Mouse (Mus musculus) right cerebral cortex, postnatal 36 days (tissue): ENCODE measurements around the gene Mllt10.

ENCODE experiments used
- DNase-seq, 2 experiments: peaks; one replicate each; pipeline ENCODE4 v3.0.0; 2022; ENCODE audit warnings: low spot score in 2 of 2, mixed read lengths in 1 of 2

The Mllt10 gene

DNA sequence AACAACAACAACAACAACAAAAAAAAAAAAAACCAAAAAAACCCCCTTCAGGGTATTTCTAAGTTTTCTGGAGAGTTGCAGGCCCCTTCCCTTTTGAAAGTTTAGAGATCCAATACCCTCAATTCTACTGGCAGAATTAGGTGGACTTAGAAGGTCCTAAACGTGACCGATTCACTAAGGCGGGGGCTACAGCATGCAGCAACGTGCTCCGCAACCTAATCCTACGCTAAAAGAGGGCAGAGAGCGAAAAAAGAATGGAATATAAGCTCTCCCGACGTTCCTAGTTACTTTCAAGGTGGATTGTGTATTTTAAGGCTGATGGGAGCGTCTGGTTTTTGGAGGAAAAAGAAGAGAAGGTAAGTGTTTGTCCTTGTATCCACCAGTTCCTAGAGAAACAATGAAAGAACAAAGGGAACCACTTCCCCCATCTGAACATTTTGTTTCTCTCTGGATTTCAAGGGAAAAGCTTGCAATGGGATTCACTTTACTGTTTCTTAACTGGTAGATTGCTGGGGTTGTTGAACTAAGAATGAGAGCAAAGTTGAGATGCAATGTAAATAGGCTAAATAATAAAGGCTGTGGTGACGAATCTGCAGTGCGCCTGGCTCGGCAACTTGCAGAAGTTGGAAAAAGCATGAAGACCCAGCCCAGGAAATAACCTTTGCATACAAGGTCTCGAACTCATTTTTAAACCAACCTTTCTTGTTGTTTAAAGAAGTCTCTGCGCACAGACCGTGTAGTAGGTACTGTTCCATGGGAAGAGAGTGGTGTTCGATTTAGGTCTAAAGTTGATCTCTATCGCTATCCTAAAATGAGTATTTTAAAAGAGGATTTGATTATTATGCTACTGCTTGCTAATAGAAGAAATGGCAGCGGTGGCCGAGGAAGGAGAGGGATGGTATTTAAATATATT lies at the start of gene Mllt10:
Gene Mllt10 (plus strand): TSS at position 222 of the 913 bp plus-strand sequence.
- no peak for DNase-seq

DNA sequence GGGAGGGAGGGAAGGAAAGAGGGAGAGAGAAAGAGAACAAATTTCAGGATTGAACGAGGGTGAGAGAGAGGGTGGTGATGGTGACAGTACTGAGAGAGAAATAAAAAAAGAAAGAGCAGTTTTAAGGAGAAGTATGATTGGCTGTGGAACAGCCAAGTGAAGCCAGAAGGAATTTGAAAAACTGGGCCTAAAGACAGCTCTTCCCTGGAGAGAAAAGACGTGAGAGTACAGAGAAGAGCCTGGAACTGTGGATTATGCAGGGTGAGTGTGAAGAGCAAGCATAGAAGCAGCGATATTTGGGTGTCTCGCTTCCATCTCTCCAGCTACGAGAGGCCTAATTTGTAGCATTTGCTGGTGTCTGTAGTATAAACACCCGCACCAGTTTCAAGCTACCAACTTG lies 43.8 kb upstream of the Mllt10 start:
- DNase-seq, result no peak

DNA sequence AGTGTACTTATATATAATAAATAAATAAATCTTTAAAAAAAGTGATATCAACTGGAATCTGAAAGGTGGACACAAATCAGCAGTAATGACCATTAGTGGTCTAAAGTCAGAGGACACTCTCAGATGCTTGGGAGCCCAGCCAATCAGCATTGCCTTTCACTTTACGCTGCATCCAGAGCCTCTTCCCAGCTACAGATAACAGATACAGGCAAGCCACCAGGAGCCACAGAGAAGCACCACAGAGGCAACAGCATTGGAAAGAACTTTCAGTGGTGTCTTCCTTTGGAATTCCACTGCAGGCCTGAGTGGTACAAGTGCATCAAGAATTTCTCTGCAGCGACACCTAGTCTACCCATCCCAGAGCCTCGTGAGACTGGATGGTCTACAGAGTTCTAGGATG lies 42.2 kb upstream of the Mllt10 start:
- DNase-seq, result no peak

DNA sequence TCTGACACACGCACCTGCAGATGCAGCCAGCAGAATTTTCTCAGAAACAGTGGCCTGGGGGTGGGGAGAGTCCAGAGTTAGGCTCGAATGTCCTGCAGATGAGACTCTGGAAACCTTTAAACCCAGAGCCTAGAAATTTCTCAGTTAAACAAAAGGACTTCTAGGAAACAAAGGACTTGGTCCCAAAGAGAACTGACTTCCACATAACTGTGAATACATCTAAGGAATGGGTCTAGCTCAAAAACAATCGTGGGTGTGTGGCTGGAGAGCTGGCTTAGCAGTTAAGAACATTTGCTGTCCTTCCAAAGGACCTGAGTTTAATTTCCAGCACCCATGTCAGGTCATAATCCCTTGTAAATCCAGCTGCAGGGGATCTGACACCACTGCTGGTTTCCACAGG lies 39.5 kb upstream of the Mllt10 start:
- no peak for DNase-seq

DNA sequence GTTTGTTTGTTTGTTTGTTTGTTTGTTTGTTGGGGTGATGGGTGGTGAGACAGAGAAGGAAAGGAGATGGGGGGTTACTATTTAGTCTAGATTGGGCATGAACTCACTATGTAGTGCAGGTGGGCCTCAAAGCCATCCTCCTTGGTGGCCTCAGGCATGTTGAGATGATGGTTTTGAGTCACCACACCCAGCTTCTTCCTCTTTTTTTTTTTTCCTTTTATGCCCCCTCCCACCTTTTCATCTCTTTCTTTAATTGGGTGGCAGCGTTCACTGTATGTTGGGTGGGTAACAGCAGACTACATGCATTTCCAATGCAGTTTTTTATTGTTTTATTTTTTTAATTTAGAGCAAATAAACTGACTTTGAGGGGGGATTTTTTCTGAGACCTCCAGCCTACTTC lies 38.4 kb upstream of the Mllt10 start:
- DNase-seq, result no peak

DNA sequence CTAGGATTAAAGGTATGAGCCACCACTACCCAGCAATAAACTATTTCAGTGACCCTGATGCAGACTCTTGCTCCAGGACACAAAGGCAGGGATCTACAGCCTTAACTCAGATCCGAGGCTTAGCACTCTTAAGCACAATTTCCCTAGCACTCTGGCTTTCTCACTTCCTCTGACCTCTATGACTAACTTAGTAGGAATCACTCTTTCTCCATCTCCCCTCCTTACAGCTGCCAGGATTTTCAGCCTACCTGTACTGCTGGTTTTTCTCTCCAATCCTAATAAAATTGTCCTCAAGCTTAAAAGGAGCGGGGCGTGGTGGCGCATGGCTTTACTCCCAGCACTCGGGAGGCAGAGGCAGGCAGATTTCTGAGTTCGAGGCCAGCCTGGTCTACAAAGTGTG lies 37.7 kb upstream of the Mllt10 start:
- no peak for DNase-seq

DNA sequence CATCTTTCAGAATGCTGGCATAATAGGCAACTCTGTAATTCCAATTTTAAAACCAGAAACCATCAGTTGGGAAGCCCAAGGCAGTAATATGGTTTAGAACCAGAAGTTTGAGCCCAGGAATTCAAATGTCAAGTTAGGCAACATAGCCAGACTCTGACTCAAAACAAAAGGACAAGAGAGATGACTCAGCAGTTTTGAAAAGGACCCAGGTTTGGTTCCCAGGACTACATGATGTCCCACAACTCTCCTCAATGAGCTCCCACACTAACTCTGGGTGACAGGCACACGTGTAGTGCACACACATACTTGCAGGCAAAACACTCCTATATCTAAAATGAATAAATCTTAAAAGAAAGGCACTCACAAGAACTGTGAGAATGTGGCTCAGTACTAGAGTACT lies 35.9 kb upstream of the Mllt10 start:
- DNase-seq, result no peak

DNA sequence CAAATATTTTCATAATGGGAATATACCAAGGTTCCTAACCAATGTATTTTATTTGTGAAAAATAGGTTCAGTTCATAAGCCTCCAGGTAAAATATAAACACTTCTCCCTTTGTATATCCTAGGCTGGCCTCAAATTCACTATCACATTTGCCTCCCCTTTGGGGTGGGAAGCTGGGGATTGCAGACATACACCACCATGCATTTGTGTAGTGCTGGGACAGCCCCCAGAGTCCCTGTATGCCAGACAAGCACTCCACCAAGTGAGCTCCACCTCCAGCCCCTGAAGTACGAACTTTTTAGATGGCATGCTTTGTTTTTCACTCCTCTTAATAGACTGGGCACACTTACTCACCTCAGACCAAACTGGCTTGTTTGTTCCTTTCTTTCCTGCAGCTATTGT lies 32.2 kb upstream of the Mllt10 start:
- no peak for DNase-seq

DNA sequence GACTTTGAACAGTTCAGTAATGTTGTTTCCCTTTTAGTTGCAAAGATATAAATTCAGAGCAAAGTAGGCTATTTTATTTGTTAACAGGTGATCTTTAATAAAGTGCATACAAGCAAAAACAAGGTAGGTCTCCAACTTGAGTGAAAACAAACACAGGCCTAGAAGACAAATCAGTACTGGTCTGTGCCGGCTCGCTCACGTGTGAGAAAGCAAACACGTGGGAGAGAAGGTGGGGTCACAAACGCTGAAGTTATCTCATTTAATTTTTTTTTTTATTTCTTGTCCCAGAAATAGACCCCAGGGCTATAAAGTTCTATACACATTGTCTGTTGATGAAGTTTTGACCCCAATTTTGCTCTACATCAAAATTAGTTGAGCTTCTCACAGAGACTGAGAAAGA lies 29.9 kb upstream of the Mllt10 start:
- no peak for DNase-seq

DNA sequence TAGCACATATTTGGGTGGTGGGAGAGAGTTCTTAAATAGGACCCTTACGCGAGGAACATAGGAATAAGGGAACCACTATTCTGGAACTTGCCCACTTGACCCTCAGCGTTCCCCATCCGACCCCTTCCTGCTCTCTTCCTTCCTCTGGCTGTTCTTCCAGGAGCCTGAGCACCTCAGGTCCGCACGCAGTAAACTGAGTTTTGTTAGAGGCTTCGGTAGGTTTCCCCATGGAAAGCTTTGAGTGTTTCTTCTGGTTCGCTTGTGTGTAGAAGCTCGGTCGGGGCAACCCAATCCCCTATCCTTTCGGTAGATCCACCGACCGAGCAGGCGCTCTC lies 29.3 kb upstream of the Mllt10 start:
- no peak for DNase-seq

DNA sequence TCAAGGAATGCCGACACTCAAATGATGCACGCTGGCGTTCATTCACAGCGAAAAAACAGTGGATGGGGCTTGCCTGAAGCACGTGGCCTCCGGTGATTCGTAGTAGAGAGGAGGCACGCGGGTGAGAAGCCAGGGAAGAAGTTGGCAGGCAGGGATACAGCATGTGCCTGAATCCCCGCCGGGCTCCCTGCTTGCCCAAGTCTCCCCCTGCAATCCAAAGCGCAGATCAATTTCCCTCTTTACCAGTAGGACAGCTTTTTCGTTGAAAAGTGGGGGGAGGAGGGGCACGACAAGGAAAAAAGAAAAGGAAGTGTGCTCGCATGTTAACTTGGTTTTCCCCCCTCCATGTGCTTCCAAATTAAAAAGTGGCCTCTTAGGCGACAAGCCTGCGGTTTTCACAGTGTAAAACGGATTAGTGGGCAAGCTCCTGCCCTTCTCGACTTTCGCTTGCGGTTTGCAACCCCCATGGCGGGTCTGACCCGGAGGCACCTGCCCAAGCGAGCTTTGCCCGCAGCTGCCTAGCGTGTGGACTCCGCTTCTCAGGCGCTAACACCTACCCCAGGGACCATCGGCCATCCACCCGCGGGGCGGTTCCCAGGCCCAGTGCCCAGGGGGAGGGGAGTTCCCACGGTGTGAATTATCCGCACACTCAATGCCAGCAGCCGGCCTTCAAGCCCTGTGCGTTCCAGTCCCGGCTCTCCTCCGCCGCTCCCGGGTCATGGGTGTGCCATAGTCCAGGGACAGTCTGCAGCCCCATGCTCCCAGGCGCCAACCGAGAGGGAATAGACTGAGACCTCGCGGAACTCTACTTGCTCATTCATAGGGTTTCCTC lies 28.7 kb upstream of the Mllt10 start:
- DNase-seq, result peak; percentile 22 to 42

DNA sequence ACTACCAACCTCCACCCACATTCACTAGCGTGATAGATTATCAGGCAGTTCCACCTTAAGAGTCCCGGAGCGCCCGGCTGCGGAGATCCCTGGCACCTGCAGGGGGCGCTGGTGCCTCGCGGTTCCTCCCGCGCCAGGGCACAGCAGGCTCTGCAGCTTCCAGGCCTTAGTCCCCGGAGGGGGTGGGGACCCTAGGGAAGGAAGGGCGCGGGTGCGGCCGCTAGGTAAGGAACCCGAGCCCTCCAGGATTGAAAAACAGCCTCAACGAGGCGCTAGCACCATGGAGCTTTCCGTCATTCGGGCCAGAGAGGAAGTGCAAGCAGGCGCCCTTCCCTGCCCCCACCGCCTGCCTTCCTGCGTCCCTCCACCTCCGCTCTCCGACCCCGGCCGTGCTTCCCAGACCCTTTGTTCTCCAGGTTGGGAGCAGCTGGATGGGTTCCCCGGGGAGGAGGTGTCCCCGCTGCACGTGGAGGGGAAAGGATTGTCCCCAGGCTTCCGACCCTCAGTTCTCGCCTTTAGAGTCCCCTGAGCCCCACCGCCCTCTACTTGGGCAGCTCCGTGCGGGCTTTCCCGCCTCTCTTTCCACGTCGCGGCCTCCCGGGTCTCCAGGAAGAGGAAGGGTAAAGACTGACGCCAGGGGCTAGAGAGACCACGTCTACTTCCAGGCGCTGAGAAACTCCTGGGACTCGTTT lies 27.4 kb upstream of the Mllt10 start:
- peak; percentile 90 to 91 for DNase-seq

DNA sequence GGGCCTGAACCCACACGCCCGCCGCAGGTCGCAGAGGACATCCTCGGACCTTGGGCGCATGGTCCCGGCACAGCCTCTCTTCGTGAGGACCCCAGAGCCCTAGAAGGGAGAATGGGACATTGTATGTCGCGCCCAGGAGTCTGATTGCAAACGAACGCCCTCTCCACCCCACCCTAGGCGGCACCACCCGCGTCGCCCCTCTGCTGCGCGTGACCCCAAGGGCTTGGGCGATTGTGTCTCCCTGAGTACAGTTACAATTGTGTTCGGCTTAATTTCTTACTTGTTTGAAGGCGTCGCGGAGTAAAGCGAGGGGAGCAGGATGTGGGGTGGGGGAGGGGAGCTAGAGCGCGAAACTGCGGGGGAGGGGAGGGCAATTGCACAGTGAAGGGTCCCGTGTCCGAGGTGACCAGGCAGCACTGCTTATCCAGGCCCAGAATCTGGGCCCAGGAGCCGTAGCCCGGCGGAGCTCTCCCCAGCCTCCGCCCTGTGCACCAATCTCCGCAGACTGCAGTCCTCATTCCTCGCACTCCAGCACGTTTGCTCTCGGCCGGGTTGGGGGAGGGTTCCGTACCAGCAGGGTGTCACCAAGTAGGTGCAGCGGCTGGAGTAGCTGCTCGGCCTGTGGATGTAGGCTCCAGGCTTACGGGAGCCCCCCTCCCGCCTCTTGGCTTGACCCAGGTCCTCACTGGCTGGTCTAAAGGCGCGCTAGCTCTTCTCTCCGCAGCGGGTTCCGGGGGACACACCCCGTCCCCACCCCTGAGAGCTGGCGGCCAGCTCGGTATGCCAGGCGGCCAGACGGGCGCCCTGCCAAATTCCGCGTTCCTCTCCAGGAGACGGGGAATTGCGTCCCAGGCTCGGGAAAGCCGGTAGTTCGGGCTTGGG lies 26.7 kb upstream of the Mllt10 start:
- DNase-seq, result peak; percentile 65 to 76

DNA sequence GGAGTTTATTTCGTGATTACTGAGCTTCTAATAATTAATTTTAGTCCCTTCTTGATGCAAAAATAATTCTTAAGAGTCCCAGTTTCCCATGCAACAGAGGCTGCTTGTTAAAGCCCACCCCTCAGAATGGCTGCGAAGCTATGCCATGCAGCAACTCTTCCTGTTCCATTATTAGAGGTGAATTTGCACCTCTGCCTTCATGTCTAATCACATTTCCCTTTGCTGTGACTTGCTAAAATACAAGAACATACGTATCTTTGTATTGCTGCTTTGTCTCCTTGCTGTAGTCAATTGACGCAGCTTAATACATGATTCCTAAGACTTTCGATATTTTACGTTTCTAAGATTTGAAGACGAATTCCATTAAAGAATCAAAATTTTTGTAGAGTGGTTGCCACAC lies 25.4 kb upstream of the Mllt10 start:
- DNase-seq, result no peak

DNA sequence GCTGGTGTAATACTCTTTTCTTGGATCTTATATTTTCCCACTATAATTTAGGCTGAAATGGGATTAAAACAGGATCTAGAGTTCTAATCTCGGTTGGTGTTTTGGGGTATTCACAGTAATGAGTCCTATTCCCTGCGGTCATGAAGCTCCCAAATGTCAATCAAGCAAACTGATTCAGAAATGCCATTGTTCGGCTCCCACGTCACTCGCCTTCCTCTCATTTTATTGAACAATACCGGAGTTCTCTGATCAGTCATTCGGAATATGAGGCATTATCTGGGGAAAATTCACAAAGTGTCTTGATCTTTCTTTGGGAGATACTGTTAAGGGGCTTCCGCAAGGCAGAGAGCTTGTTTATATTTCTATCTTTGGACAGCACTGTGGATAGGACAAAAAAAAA lies 24.5 kb upstream of the Mllt10 start:
- DNase-seq, result no peak

DNA sequence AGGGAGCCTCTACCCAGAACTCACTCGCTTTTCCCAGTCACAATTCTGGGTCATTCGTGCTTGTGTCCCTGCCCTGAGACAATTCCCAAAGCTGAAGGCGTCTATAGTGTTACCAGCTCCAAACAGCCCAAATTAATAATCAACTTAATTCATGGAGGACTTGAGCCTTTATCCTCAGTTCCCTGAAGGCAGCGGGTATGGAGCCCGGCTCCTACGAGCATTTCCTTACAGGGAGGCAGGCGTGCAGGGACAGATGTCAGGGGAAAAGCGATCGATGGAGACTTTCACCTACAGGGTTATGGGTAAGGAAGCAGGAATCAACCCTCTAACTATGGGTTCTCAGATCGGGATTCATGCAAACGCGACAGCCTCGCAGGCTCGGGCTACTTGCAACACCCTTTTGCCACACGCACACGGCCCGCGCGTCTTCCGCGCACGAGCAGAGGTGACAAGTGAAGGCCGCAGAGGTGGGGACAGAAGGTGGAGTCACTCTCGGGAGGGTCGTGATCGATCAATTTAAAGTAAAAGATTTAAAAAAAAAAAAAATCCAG lies 23.7 kb upstream of the Mllt10 start:
- DNase-seq, result no peak

DNA sequence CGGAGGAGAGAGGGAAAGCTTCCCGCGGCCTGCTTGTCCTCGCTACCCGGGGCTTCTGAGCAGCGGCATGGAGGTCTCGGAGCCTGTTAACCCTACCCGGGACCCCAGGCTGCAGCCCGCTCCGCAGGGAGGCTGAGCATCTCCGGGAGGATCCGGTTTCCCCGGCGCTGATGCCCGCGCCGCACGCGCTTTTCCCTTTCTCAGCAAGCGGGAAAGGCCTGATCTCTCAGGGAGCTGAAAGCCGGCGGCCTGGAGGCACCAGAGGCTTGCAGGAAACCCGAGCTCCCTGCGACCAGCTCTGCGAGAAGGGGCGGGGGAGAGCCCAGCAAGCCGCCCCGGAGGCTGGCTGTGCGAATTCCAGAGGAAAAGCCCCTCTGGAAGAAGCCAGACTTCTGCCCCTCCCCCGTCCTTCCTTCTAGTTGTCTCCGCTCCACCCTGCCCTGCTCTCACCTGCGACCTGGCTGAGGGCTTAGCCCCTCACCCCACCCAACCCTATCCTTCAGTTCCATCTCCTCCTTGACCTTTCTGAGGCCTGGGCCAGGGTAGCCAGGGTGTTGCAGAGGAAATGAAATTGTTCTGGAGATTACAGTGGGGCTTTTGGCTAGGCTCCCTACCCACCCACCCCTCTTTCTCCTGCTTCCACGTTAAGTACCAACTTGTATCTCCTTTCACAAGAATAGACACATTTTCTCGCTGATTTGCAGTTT lies 23.1 kb upstream of the Mllt10 start:
- no peak for DNase-seq

DNA sequence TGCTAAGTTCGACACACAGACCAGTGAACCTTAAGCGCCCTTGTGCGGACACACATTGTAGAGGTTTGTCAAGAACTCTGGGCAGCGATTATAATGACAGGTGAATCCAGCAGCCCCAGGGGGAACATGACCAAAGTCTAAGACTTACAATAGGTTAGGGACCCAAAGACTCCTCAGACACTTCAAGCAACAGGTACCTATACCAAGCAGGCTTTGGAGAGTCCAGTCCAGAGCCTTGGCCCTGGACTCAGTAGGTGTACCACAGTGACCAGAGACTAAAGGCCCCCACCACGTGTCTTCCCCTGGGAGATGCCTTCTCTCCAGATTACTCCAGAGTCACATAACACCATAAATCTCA lies 22.5 kb upstream of the Mllt10 start:
- no peak for DNase-seq

DNA sequence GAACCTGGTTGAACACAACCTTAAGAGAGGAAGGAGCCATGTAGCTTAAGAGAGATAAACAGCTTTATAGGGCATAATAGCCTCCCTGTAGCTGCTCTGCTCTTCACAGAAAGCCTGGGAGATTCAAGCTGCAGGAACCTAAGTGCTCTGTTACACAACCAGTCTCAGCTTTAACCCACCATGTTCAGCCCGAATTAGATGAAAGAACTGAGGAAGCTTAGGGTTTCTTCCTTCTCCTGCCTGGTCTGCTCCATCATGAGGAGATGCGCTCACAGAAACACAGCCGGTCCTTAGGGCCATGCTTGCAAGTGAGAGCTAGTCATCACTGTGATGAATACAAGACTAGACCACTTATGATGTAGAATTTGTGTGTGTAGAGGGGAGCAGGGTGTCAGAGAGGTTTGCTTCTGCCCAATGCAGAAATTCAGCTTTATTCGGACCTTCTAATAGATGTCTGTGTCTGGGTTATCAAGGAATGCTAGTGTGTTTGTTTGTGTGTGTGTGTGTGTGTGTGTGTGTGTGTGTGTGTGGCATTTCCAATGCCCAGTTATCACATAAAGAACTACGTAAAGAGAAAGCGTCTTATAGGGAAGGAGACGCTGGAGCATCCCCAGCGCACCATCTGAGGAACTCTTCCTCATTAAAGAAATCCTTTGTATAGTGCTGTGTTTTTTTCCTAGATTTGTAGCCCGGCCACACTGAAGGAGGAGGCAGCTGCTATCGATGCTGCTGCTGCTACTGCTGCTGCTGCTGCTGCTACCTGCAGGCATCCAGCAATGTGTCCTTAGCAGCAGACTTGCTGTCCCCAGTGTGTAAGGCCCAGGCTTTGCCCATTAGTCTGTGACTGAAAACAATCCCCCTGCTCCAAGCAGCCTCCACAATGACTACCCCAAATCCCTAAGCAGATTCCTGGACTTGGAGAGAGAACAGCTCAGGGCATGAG lies 21.6 kb upstream of the Mllt10 start:
- no peak for DNase-seq
